Mouse (Mus musculus) G1E-ER4 (cell line): ENCODE data around the gene Hspa1l. TPM values are rescaled to one million over a fixed set of nuclear protein-coding genes. Genes with fewer than 3 reads are reported as not detected.
"Not testable (repeated sequence)": the region's sequence is repeated elsewhere in the genome, so short reads cannot be mapped to it uniquely, and the experiment has no call there.

ENCODE experiments used
- GATA1 ChIP-seq: IDR thresholded peaks from one replicate; pipeline ENCODE4 v1.8.0; 2012; ENCODE audit warnings: low read length, inconsistent platforms
- polyA plus RNA-seq: library from polyadenylated mRNA; stranded (reverse); fragments of >175 nt; gene quantifications from 2 replicates; pipeline ENCODE4 v1.2.3, GENCODE M21; 2012

Gene Hspa1l
- polyA plus RNA-seq, result 0.02 TPM in 1 of 2 replicates, not detected in the other

- not testable (repeated sequence) for TF ChIP-seq GATA1
Observed at GRCm38 (mm10) chr17:34972069-34972749, at the start of gene Hspa1l, which contains the start of gene Hspa1a. TSS of gene Hspa1l (plus strand) at chr17:34972703. TSS of gene Hspa1a (minus strand) at chr17:34972156.

- TF ChIP-seq GATA1, result no peak
Observed at GRCm38 (mm10) chr17:34922939-34923338, 49.6 kb upstream of the Hspa1l start.

DNA sequence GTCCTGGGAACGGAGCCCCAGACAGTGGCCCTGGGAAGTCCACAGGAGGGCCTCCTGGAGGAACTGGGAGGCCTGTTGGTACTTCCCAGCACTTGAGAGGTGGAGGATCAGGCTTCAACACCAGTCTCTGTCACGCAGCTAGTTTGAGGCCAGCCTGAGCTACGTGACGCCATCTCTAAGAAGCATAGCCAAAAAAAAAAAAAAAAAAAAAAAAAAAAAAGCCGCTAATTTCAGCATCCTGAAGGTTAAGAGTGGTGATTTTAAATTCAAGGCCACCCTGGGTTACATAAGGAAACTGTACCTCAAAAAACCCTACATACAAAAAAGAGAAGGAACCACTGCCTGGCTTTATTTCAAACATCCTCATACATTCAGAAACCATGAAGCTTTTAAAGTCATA lies 48.2 kb upstream of the Hspa1l start:
- TF ChIP-seq GATA1, result no peak

GRCm38 (mm10) chr17:34927306-34928019 lies 45.0 kb upstream of the Hspa1l start:
- TF ChIP-seq GATA1, result no peak

- TF ChIP-seq GATA1, result no peak
Observed at GRCm38 (mm10) chr17:34928841-34929240, 43.7 kb upstream of the Hspa1l start.

DNA sequence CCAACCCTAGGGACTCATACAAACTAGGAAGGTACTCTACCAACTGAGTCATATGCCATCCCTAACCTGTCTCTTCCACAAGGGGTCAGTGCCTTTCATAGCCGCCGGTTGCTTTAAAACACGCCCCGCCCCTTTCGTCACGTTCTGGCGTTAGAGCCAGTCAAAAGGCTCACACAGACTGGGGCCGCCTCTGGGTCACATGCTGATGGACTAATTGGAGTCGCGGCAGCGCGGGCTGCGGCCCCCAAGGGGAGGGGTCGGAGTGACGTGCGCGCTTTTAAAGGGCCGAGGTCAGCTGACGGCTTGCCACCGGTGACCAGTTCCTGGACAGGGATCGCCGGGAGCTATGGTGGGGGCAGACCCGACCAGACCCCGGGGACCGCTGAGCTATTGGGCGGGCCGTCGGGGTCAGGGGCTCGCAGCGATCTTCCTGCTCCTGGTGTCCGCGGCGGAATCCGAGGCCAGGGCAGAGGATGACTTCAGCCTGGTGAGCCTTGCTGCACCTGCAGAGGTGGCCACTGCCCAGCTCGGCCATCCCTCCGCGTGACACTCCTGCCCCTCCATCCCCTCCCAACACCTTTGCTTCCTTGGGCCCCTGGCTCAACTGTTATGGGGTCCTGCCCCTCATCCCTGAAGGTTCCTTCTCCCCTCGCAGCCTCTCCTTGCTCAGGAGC lies 41.3 kb upstream of the Hspa1l start, which contains the start of gene Neu1:
Gene Neu1, plus strand, starts transcription at position 193 of the 674 bp plus-strand sequence.
- no peak for TF ChIP-seq GATA1

- TF ChIP-seq GATA1, result no peak
Observed at GRCm38 (mm10) chr17:34931735-34932098, 40.8 kb upstream of the Hspa1l start.

DNA sequence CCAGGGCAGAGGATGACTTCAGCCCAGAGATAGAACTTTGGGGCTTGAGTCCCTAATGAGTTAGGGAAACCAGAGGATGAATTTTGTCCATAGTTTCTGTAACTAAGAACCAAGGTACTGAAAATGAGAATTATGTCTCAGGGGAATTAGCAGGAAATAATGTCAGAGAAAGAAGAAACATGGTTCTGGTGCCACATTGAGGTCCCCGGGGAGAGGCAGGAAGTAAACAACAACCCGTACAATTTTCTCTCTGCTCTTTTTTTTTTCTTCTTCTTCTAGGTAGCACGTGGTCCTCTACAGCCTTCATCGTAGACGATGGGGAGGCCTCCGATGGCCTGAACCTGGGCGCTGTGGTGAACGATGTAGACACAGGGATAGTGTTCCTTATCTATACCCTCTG lies 40.2 kb upstream of the Hspa1l start:
- TF ChIP-seq GATA1, result no peak

DNA sequence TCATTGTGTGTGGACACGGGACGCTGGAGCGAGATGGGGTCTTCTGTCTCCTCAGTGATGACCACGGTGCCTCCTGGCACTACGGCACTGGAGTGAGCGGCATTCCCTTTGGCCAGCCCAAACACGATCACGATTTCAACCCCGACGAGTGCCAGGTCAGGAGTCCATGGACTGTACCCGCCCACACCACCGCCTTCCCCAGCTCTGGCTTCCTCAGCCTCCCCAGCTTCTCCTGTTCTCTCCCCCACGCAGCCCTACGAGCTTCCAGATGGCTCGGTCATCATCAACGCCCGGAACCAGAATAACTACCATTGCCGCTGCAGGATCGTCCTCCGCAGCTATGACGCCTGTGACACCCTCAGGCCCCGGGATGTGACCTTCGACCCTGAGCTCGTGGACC lies 38.5 kb upstream of the Hspa1l start:
- no peak for TF ChIP-seq GATA1

GRCm38 (mm10) chr17:34934830-34935229 lies 37.7 kb upstream of the Hspa1l start:
- no peak for TF ChIP-seq GATA1

DNA sequence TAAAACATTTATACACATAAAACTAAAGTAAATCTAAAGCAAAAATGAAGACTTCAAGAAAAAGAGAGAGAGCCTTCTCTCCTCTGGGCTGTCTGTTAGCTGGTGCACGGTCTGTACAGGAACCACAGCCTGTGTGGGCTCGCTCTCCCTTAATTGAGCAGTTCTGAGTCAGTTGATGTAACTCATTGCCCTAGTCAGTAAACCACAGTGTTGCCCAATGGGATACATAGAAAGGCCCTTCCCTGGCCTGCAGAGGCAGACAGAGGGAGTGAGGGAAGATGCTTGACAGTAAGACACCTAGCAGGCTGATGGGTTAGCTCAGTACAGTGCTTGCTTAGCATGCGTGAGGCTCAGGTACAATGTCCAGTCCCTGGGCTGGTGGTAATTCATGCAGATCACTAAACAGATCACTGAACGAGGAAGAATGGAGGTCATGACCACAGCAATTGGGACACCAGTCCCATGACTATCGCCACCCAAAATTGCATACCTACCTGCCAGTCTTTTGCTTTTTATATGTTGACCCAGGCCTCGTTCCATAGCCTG lies 34.5 kb upstream of the Hspa1l start:
- no peak for TF ChIP-seq GATA1

- no peak for TF ChIP-seq GATA1
Observed at GRCm38 (mm10) chr17:34941344-34942041, 31.0 kb upstream of the Hspa1l start.

GRCm38 (mm10) chr17:34943128-34943815 lies 29.2 kb upstream of the Hspa1l start:
- TF ChIP-seq GATA1, result no peak

DNA sequence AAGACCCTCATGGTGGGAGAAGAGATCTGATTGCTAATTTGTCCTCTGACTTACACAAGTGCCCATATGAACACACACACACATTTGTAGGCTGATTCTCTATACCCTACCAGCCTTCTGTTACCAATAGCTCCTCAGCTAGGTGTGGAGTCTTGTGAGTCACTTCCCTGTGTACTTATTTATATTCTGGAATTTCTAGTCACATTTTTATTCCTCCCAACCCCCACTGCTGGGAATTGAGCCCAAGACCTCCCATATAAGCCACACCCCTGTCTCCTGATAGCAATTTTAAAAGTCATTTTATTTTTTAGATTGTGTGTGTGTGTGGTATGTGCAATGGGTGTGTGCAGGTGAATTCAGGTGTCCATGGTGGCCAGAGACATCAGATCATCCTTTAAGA lies 28.1 kb upstream of the Hspa1l start:
- no peak for TF ChIP-seq GATA1
